Mouse (Mus musculus) intestine, embryonic 15.5 days (tissue): ENCODE results near the gene 1700018B08Rik. TPM values are rescaled to one million over a fixed set of nuclear protein-coding genes. Genes with fewer than 3 reads are reported as not detected.

Experiments used
- polyA plus RNA-seq: library from polyadenylated mRNA; unstranded; fragments of >200 nt; fragmentation: Nextera tagmentation; extraction: Ambion mirVana; gene quantifications from 2 replicates; pipeline ENCODE4 v1.2.1, GENCODE M21; 2015

1700018B08Rik gene
- polyA plus RNA-seq, 1 experiment from 2014 or later = not detected

Other genes with a start within 250 kb of the 1700018B08Rik start
- gene Fbxo31, start 34.5 kb upstream of the 1700018B08Rik start, polyA plus RNA-seq = 13.2 and 14.0 TPM in 2 replicates
- gene Map1lc3b, start 46.0 kb upstream of the 1700018B08Rik start, polyA plus RNA-seq = 177 and 190 TPM in 2 replicates
- gene Zcchc14, start 108.6 kb upstream of the 1700018B08Rik start, polyA plus RNA-seq = 10.7 and 11.2 TPM in 2 replicates
- 4.5 and 5.1 TPM in 2 replicates for gene Jph3, start 185.3 kb upstream of the 1700018B08Rik start, polyA plus RNA-seq